Mouse (Mus musculus) thymus, adult 2 months (tissue): Measurements from ENCODE around the gene Ndufb10. TPM values are rescaled to one million over a fixed set of nuclear protein-coding genes. Genes with fewer than 3 reads are reported as not detected.
"Not testable (repeated sequence)": the region's sequence is repeated elsewhere in the genome, so short reads cannot be mapped to it uniquely, and the experiment has no call there.

Experiments
- DNase-seq: peaks from one replicate; pipeline ENCODE4 v3.0.0; 2021
- H3K27ac ChIP-seq: fragments of 200-500 bp; 2 replicates; pipeline ENCODE4 v1.5.1; 2012; ENCODE audit warnings: low read length, control low read depth; ENCODE audit not compliant: control insufficient read depth, insufficient read depth
- H3K27me3 ChIP-seq: fragments of 200-500 bp; 2 replicates; pipeline ENCODE4 v1.6.1; 2012; ENCODE audit warnings: mild to moderate bottlenecking, low read length, moderate library complexity, mixed read lengths; ENCODE audit not compliant: control insufficient read depth, insufficient read depth
- H3K36me3 ChIP-seq: fragments of 200-500 bp; 2 replicates; pipeline ENCODE4 v1.6.1; 2012; ENCODE audit warnings: mild to moderate bottlenecking, low read length, moderate library complexity; ENCODE audit not compliant: control insufficient read depth, insufficient read depth
- H3K4me1 ChIP-seq: fragments of 200-500 bp; replicated peaks from 2 replicates; pipeline ENCODE4 v1.6.1; 2012; ENCODE audit warnings: low read length; ENCODE audit not compliant: control insufficient read depth, insufficient read depth
- H3K4me3 ChIP-seq: fragments of 200-500 bp; 2 replicates; pipeline ENCODE4 v1.5.1; 2012; ENCODE audit warnings: mild to moderate bottlenecking, low read length, control low read depth, moderate library complexity; ENCODE audit not compliant: control insufficient read depth, insufficient read depth
- CTCF ChIP-seq: fragments of 200-500 bp; IDR thresholded peaks from 2 replicates; pipeline ENCODE4 v1.5.1; 2012; ENCODE audit warnings: mild to moderate bottlenecking, control low read depth, low read length, moderate library complexity, borderline replicate concordance; ENCODE audit not compliant: control insufficient read depth, poor library complexity, insufficient read depth; ENCODE audit errors: extremely low read depth
- POLR2A ChIP-seq: fragments of 200-500 bp; IDR thresholded peaks from 2 replicates; pipeline ENCODE4 v1.6.1; 2012; ENCODE audit warnings: mild to moderate bottlenecking, low read length, control low read depth, moderate library complexity; ENCODE audit not compliant: control insufficient read depth, poor library complexity, insufficient read depth; ENCODE audit errors: extremely low read depth
- WGBS: fragments of 180-500 bp; shearing (Covaris S2); methylation state at CpG from one replicate; pipeline ENCODE4 v1.1.7; 2018; 5-methylcytosine and 5-hydroxymethylcytosine counted together
- polyA plus RNA-seq: library from polyadenylated mRNA; depleted of rRNA; stranded (reverse); fragments of >200 nt; gene quantifications from 2 replicates; pipeline ENCODE4 v1.2.3, GENCODE M21; 2012

Ndufb10 gene
- polyA plus RNA-seq, 1 experiment = 291 TPM

DNA sequence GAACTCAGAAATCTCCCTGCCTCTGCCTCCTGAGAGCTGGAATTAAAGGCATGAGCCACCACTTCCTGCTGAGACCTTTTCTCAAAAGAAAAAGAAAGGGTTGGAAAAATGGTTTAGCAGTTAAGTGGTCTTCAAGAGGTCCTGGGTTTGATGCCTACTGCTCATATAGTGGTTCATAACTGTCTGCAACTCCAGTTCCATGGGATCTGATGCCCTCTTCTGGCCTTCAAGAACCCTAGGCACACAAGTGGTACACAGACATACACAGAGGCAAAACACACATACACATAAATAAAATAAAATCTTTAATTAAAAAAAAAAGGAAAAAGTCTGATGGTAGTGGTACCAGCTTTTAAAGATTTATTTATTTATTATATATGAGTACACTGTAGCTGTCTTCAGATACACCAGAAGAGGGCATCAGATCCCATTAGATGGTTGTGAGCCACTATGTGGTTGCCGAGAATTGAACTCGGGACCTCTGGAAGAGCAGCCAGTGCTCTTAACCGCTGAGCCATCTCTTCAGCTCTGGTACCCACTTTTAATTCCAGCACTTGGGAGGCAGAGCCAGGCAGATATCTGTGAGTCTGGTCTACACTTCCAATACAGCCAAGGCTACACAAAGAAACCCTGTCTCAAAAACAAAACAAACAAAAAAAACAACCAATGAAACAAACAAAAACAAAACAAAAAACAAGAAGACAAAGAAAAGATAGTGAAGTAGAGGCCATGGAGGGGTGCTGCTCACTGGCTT lies 1.5 kb upstream of the Ndufb10 start:
- Histone ChIP-seq H3K36me3 (peaks cover 14% of the 10 kb centered on the region), H3K4me1 (peaks cover 11% of the 10 kb centered on the region), H3K27ac (no peak overlapping the region), H3K27me3 (no peaks in the 10 kb centered on the region), H3K4me3 (no peak overlapping the region)
- WGBS = 82% methylated on average over 3 of the region's 3 CpGs
- DNase-seq = no peak
- TF ChIP-seq POLR2A (no peak), CTCF (no peak)

DNA sequence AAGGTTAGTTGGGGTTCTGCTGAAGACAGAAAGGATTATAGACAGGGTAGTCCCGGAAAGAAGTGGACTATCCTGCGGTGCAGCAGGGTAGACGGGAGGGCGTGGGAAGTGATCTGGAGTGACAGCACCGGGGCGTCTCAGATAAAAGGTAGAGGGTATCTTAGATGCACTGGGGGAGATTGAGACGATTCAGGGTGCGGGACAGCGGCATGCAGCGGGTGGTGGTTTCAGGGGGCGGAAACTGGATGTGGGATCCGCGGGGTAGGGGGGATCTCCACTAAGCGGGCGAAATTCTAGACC lies 447 bp downstream of the Ndufb10 start:
- no peaks in the 10 kb centered on the region for H3K27me3 ChIP-seq
- peaks cover 16% of the 10 kb centered on the region for H3K4me1 ChIP-seq
- TF ChIP-seq POLR2A (no peak), CTCF (no peak)
- WGBS = under 1% methylated on average over 15 of the region's 15 CpGs
- peak overlapping the region; percentile 73 for H3K4me3 ChIP-seq
- H3K27ac ChIP-seq = no peak overlapping the region
- DNase-seq = no peak
- H3K36me3 ChIP-seq = peaks cover 14% of the 10 kb centered on the region

DNA sequence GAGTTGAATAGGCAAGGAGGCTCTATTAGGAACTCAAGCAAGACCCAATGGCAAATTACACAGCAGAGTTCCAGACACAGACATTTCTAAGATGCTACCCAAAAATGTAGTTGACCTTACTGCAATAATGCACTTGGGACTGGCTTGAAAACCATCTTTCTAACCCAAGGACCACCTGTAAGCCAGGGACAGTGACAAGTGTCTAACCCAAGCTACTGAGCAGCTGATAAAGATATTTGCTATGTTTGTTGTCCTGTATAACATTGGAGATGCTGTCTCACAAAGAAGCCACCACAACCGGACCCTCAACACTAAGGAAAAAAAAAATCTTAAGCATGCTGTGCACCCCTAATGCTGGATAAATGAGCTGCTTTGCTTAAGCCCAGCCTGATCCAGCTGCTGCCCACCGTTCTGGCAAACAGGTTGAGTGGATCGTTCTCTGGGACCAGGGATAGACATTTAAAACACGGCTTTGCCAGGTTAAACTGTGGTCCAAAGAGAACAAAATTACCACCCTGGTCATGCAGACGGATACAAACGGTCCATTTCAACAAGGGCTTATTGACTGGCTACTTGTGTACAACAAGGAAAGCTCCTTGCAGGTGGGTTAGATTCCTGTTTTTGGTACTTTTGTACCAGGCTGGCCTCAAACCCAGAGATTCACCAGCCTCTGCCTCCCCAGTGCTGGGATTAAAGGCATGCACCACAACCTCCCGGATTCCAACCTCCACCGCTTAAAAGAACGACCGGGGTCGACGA lies 977 bp downstream of the Ndufb10 start:
- Histone ChIP-seq H3K4me1 (peaks cover 16% of the 10 kb centered on the region), H3K27me3 (no peaks in the 10 kb centered on the region), H3K4me3 (peak overlapping the region; percentile 73), H3K36me3 (peaks cover 14% of the 10 kb centered on the region), H3K27ac (no peak overlapping the region)
- no peak for TF ChIP-seq CTCF
- no peak for TF ChIP-seq POLR2A
- no peak for DNase-seq
- WGBS = 3% methylated on average over 12 of the region's 12 CpGs

DNA sequence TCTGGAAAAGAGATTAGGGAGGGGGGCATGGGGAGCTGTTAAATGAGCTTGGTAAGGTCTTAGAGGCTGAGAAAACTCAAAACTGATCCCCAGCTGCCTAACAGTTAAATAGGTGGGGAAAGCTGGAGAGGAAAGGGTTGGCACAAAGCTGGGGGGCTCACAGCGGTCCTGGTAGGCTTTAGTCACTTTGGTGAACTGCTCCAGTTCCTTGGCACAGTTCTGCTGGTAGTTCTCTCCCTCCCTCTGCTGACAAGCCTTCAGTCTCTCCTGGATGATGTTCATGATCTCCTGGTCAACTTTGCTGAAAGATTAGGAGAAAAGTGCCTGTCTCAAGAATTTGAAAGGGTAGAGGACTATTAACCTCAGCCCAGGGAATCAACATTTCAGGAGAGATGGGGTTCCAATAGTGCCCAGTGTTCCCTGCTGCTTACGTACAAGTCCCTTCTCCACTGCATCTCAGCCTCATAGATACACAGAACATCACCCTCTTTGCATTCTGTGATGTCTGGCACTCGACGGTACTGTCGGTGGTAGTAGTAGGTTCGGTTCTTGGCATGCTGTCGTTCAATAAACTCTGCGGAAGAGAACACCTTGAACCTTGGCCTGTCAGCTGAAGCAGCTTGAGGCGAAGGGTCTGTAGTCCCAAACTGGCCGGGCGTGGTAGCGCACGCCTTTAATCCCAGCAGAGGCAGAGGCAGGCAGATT lies 1.9 kb downstream of the Ndufb10 start:
- H3K36me3 ChIP-seq = peaks cover 14% of the 10 kb centered on the region
- peaks cover 16% of the 10 kb centered on the region for H3K4me1 ChIP-seq
- no peak overlapping the region for H3K27ac ChIP-seq
- DNase-seq = no peak
- H3K27me3 ChIP-seq = no peaks in the 10 kb centered on the region
- no peak for TF ChIP-seq CTCF
- TF ChIP-seq POLR2A = no peak
- H3K4me3 ChIP-seq = no peak overlapping the region
- WGBS = 80% methylated on average over 13 of the region's 13 CpGs

DNA sequence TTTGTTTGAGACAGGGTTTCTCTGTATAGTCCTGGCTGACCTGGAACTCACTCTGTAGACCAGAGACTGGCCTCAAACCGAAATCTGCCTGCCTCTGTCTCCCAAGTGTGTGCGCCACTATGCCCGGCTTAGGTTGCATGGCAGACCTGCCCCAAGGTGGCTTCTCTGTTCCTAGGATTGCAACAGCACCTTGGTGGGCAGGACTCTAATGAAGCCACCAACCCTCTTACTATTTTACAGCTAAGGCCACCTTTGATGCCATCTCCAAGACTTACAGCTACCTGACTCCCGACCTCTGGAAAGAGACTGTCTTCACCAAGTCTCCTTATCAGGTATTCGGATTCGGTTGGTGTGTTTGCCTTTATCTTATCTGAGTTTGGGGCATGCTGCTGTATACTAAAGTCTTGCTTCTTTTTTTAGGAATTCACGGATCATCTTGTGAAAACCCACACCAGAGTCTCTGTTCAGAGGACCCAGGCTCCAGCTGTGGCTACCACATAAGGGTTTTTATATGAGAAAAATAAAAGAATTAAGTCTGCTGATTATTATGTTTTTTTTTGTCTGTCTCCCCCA lies 2.8 kb downstream of the Ndufb10 start:
- H3K27me3 ChIP-seq, H3K27ac ChIP-seq, DNase-seq, H3K4me3 ChIP-seq: not testable (repeated sequence)
- peaks cover 16% of the 10 kb centered on the region for H3K4me1 ChIP-seq
- H3K36me3 ChIP-seq = peaks cover 14% of the 10 kb centered on the region
- 80% methylated on average over 7 of the region's 7 CpGs for WGBS

DNA sequence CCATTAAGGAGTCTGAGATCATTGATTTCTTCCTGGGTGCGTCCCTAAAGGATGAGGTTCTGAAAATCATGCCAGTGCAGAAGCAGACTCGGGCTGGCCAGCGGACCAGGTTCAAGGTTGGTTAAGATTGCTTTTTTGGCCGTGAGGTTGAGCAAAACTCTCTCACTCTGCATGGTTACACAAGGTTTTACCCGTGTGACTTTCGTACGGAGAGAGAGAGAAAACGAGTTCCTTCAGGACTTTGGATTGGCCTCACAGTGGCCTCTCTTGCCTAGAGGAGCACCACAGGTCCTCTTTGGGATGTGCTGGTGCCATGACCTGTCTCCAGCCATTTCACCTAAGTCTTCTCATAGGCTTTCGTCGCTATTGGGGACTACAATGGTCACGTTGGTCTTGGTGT lies 3.7 kb downstream of the Ndufb10 start:
- 3% methylated on average over 11 of the region's 11 CpGs for WGBS
- Histone ChIP-seq H3K36me3 (peaks cover 14% of the 10 kb centered on the region), H3K4me3 (peak overlapping the region; percentile 73), H3K4me1 (peaks cover 16% of the 10 kb centered on the region)
- not testable (repeated sequence) for DNase-seq, H3K27me3 ChIP-seq, H3K27ac ChIP-seq
